Mouse (Mus musculus): ENCODE measurements around the gene Yju2. TPM values are rescaled to one million over a fixed set of nuclear protein-coding genes. Genes with fewer than 3 reads are reported as not detected.

The Yju2 gene
- polyA plus RNA-seq, 1 experiment from 2014 or later = 21.7 TPM

DNA sequence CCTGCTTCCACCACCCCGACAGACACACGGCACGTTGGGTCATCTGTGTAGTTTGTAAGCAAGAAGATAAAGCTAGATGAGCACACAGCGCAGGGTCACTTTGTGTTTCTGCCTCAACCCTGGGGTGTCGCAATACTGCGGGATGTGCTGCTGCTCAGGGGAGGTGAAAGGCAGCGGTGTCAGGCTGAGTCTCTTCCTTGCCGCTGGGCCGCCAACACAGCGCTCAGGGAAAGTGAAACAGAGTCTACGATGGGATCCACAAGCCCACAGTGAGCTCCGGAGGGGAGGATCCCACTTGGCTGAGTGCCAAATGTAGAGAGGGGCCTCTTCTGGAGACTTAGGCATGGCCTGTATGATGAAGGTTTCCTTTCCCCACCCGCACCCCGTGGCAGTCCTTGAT, 4.3 kb downstream of the Yju2 start:
- H3K4me1 ChIP-seq = peaks cover 16% of the 10 kb centered on the region
- no peak overlapping the region for H3K9ac ChIP-seq
- peaks cover 62% of the 10 kb centered on the region for H3K36me3 ChIP-seq
- no peak overlapping the region for H3K4me2 ChIP-seq
- H3K4me3 ChIP-seq = no peak overlapping the region
- ATAC-seq (ENCODE audit: insufficient number of reproducible peaks, low FRiP score, low TSS enrichment, low read depth) = no peak
- H3K9me3 ChIP-seq = no peaks in the 10 kb centered on the region
- 74% methylated on average over 14 of the region's 14 CpGs for WGBS
- H3K27ac ChIP-seq = no peak overlapping the region
- H3K27me3 ChIP-seq = no peaks in the 10 kb centered on the region

DNA sequence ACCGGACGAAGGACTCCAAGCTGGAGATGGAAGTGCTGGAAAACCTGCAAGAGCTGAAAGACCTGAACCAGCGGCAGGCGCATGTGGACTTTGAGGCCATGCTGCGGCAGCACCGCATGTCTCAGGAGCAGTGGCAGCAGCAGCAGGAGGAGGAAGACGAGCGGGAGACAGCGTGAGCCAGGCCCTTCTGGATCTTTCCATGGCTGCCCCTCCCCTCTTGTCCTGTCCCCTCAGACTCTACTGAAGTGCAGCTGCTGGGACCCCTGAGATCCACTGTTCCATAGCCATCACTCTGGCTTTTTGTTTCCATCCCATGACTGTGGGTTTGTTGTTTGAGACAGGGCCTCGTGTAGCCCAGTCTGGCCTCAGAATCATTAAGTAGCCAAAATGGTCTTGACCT, 5.6 kb downstream of the Yju2 start:
- Histone ChIP-seq H3K27ac (no peak overlapping the region), H3K9me3 (no peaks in the 10 kb centered on the region), H3K27me3 (no peaks in the 10 kb centered on the region), H3K36me3 (peaks cover 62% of the 10 kb centered on the region), H3K4me1 (peaks cover 16% of the 10 kb centered on the region), H3K4me2 (no peak overlapping the region), H3K4me3 (no peak overlapping the region), H3K9ac (no peak overlapping the region)
- 92% methylated on average over 10 of the region's 10 CpGs for whole genome bisulfite sequencing
- no peak for ATAC-seq (ENCODE audit: insufficient number of reproducible peaks, low FRiP score, low TSS enrichment, low read depth)

GRCm38 (mm10) chr17:55964996-55965395, 6.1 kb downstream of the Yju2 start:
- no peak overlapping the region for H3K9ac ChIP-seq
- ATAC-seq (ENCODE audit: insufficient number of reproducible peaks, low FRiP score, low TSS enrichment, low read depth) = no peak
- H3K27ac ChIP-seq = no peak overlapping the region
- H3K4me1 ChIP-seq = peaks cover 16% of the 10 kb centered on the region
- peaks cover 62% of the 10 kb centered on the region for H3K36me3 ChIP-seq
- H3K9me3 ChIP-seq = no peaks in the 10 kb centered on the region
- 0 out of 2 replicates have a peak, but pooled peaks cover 4% of the 10 kb centered on the region for H3K27me3 ChIP-seq
- H3K4me2 ChIP-seq = no peak overlapping the region
- no peak overlapping the region for H3K4me3 ChIP-seq
- 86% methylated on average over 9 of the region's 9 CpGs for WGBS

GRCm38 (mm10) chr17:55967186-55967585, 8.3 kb downstream of the Yju2 start:
- no peak for ATAC-seq (ENCODE audit: insufficient number of reproducible peaks, low FRiP score, low TSS enrichment, low read depth)
- H3K4me2 ChIP-seq = no peak overlapping the region
- WGBS = 91% methylated on average over 4 of the region's 4 CpGs
- H3K36me3 ChIP-seq = peaks cover 47% of the 10 kb centered on the region
- no peak overlapping the region for H3K4me3 ChIP-seq
- no peak overlapping the region for H3K9ac ChIP-seq
- no peak overlapping the region for H3K27ac ChIP-seq
- H3K4me1 ChIP-seq = peaks cover 25% of the 10 kb centered on the region
- peaks cover 12% of the 10 kb centered on the region; the same call in 1 of the 2 replicates for H3K27me3 ChIP-seq
- H3K9me3 ChIP-seq = no peaks in the 10 kb centered on the region

DNA sequence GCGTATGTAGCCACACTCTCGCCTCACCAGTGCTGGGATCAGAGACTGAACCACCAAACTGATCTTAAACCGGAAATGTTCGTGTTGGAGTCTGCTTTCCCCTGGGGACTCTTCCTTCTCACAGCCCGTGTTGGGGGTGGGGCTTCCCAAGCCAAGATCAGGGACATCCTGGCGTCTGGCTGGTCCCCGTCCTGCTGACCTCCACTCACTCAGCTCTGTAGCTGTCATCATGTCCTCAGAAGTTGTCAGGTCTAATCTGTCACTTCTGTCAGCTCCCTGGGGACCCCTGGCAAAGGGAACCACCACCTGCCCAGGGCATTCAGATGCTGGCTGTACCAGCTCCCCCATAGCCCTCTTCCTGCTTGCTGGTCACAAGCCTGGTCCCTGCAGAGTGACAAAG, 9.3 kb downstream of the Yju2 start:
- H3K9ac ChIP-seq = no peak overlapping the region
- H3K27me3 ChIP-seq = peaks cover 12% of the 10 kb centered on the region; the same call in 1 of the 2 replicates
- no peak for ATAC-seq (ENCODE audit: insufficient number of reproducible peaks, low FRiP score, low TSS enrichment, low read depth)
- no peak overlapping the region for H3K27ac ChIP-seq
- H3K4me3 ChIP-seq = no peak overlapping the region
- 61% methylated on average over 7 of the region's 7 CpGs for WGBS
- H3K4me2 ChIP-seq = no peak overlapping the region
- peaks cover 44% of the 10 kb centered on the region for H3K36me3 ChIP-seq
- H3K9me3 ChIP-seq = no peaks in the 10 kb centered on the region
- H3K4me1 ChIP-seq = peaks cover 22% of the 10 kb centered on the region

DNA sequence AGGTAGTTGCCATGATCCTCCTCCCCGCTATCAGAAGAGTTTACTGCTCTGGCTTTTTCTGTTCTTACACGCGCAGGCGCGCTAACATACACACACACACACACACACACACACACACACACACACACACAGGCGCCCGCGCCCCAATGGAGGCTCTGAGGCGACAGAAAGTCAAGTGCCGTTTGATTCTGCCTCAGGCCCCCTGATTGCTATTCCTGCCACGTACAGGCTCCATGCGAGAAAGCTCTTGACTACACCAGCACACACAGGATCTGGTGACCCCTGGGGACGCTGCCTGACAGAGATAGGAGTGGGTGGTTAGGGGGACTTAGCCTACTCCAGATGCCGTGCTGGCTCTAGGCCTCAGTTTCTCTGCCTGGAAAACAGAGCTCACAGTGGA, 10.7 kb downstream of the Yju2 start:
- no peaks in the 10 kb centered on the region for H3K9me3 ChIP-seq
- peaks cover 12% of the 10 kb centered on the region; the same call in 1 of the 2 replicates for H3K27me3 ChIP-seq
- H3K27ac ChIP-seq = no peak overlapping the region
- peaks cover 35% of the 10 kb centered on the region for H3K36me3 ChIP-seq
- peak overlapping the region; percentile 88 for H3K4me2 ChIP-seq
- ATAC-seq (ENCODE audit: insufficient number of reproducible peaks, low FRiP score, low TSS enrichment, low read depth) = no peak
- H3K4me1 ChIP-seq = peaks cover 21% of the 10 kb centered on the region
- 36% methylated on average over 14 of the region's 14 CpGs for WGBS
- peak overlapping the region; percentile 61; the same call in 1 of the 2 replicates for H3K9ac ChIP-seq
- peak overlapping the region; percentile 53 for H3K4me3 ChIP-seq

DNA sequence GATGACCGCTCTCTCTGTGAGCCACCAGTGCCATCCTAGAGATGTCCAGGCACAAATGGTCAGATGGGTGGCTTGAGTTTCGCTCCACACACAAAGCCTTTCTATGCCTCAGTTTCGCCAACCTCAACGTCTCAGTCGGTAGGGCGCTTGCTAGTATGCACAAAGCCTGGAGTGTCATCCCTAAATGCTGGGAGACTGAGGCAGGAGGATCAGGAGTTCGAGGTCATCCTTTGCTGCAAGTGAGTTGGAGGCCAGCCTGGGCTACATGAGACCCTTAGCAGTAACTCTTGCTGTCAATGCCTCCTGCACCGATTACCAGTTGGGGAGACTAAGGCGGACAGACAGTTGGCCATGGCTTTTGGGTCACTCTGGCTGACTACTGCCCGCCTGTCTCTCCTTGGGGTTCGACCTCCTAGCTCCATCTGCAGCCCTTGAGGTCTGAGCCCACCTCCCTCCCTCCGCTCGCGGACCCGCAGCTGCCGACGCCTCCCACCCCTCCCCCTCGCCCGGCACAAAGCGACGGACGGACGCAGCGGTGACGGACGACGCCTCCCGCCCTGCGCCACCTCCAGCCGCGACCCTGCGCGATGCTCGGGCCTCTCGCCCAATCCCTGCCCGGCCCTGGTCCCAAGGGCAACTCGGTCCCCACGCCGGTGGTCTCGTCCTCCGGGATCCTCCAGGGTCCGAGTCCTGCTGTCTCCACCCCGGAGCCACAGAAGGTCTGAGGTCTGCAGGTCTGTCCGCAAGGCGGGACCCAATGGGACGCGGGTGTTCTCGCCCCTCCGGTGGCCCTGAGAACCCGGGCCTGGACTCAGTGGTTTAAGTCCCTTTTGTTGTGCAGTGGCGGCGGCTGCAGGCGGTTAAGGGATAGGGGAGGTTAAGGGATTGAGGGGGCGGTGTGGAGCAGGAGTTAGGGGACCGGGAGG, 11.3 kb downstream of the Yju2 start, which contains the start of gene Shd:
Gene Shd (plus strand): TSS at position 502 of the 926 bp plus-strand sequence.
- ATAC-seq (ENCODE audit: insufficient number of reproducible peaks, low FRiP score, low TSS enrichment, low read depth) = no peak
- no peaks in the 10 kb centered on the region for H3K9me3 ChIP-seq
- 9% methylated on average over 55 of the region's 55 CpGs for WGBS
- peak within 1 kb of the TSS; percentile 88 for H3K4me2 ChIP-seq
- no peak within 1 kb of the TSS for H3K27ac ChIP-seq
- H3K27me3 ChIP-seq = peaks cover 12% of the 10 kb centered on the region; the same call in 1 of the 2 replicates
- peaks cover 28% of the 10 kb centered on the region for H3K36me3 ChIP-seq
- H3K4me3 ChIP-seq = peak within 1 kb of the TSS; percentile 53
- H3K4me1 ChIP-seq = peaks cover 21% of the 10 kb centered on the region
- peak within 1 kb of the TSS; percentile 61 for H3K9ac ChIP-seq

GRCm38 (mm10) chr17:55971453-55971852, 12.6 kb downstream of the Yju2 start:
- Histone ChIP-seq H3K36me3 (peaks cover 17% of the 10 kb centered on the region), H3K9ac (no peak overlapping the region), H3K4me2 (peak overlapping the region; percentile 88), H3K4me1 (peaks cover 24% of the 10 kb centered on the region), H3K27ac (no peak overlapping the region), H3K27me3 (peaks cover 12% of the 10 kb centered on the region; the same call in 1 of the 2 replicates), H3K9me3 (no peaks in the 10 kb centered on the region), H3K4me3 (peak overlapping the region; percentile 53; the same call in 1 of the 2 replicates)
- WGBS = 39% methylated on average over 22 of the region's 22 CpGs
- no peak for ATAC-seq (ENCODE audit: insufficient number of reproducible peaks, low FRiP score, low TSS enrichment, low read depth)

DNA sequence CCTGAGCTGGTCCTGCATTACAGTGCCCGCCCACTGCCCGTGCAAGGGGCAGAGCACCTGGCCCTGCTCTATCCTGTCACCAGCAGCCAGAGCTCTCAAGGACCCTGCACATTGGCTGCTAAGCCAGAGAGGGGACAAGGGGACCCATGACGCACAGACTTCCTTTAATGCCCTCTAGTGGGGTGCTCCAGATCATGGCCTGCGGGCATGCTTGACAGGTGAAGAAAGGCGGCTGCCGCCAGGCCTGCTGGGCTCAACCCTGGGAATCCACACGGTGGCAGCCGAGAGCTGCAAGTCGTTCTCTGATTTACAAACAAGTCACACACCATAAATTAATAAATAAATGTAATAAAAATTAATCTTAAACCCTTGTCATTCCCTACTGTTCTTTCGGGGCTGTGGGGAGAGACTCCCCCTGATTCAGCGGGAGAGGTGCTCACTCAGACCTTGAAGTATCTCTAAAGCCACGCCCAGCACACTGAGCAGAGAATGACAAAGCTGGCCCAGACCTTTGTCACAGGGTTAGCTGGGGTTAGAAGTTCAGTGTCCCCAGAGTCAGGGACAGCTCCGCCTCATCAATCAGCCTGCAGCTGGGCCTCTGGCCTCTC, 17.5 kb downstream of the Yju2 start:
- 18% methylated on average over 13 of the region's 13 CpGs for WGBS
- Histone ChIP-seq H3K4me2 (no peak overlapping the region), H3K27me3 (peaks cover 4% of the 10 kb centered on the region; the same call in 1 of the 2 replicates), H3K4me1 (peaks cover 10% of the 10 kb centered on the region), H3K27ac (no peak overlapping the region), H3K36me3 (no peaks in the 10 kb centered on the region), H3K9ac (no peak overlapping the region), H3K9me3 (no peaks in the 10 kb centered on the region), H3K4me3 (no peak overlapping the region)
- ATAC-seq (ENCODE audit: insufficient number of reproducible peaks, low FRiP score, low TSS enrichment, low read depth) = no peak

- 0 out of 2 replicates have a peak, but pooled peaks cover 8% of the 10 kb centered on the region for H3K4me1 ChIP-seq
- H3K4me3 ChIP-seq = no peak overlapping the region
- no peaks in the 10 kb centered on the region for H3K9me3 ChIP-seq
- no peak overlapping the region for H3K9ac ChIP-seq
- no peaks in the 10 kb centered on the region for H3K27me3 ChIP-seq
- 51% methylated on average over 3 of the region's 3 CpGs for WGBS
- H3K36me3 ChIP-seq = no peaks in the 10 kb centered on the region
- H3K27ac ChIP-seq = no peak overlapping the region
- ATAC-seq (ENCODE audit: insufficient number of reproducible peaks, low FRiP score, low TSS enrichment, low read depth) = no peak
- H3K4me2 ChIP-seq = no peak overlapping the region
These were observed 18.4 kb downstream of the Yju2 start for GRCm38 (mm10) chr17:55977301-55977700.

- peaks cover 6% of the 10 kb centered on the region; the same call in 1 of the 2 replicates for H3K36me3 ChIP-seq
- no peaks in the 10 kb centered on the region for H3K9me3 ChIP-seq
- H3K4me3 ChIP-seq = peak within 1 kb of the TSS; percentile 56
- ATAC-seq (ENCODE audit: insufficient number of reproducible peaks, low FRiP score, low TSS enrichment, low read depth) = 0 out of 2 replicates have a peak, but pooled peaks have one; percentile 27
- H3K4me1 ChIP-seq = peaks cover 11% of the 10 kb centered on the region
- H3K9ac ChIP-seq = peak within 1 kb of the TSS; percentile 29; the same call in 1 of the 2 replicates
- no peaks in the 10 kb centered on the region for H3K27me3 ChIP-seq
- peak within 1 kb of the TSS; percentile 80 for H3K4me2 ChIP-seq
- WGBS = 9% methylated on average over 32 of the region's 35 CpGs
- H3K27ac ChIP-seq = no peak within 1 kb of the TSS
These were observed 27.4 kb downstream of the Yju2 start, which contains the start of gene Fsd1 for GRCm38 (mm10) chr17:55986030-55986961. Gene Fsd1, plus strand, starts transcription at chr17:55986509.
